Mouse (Mus musculus) G1E (cell line): ENCODE measurements at regions not wholly inside any gene's neighbourhood (a gene's known extent, or its start where the extent isn't known, plus 50 kb on each side); places are given as distances from the start of the nearest gene placed in this dataset.

Experiments
- CTCF ChIP-seq: IDR thresholded peaks from 2 replicates; pipeline ENCODE4 v1.5.1; 2012; ENCODE audit warnings: low read depth, low read length, inconsistent platforms, mixed read lengths
- GATA1 ChIP-seq: IDR thresholded peaks from 2 replicates; pipeline ENCODE4 v1.6.1; 2012; ENCODE audit warnings: borderline replicate concordance, low read length, inconsistent platforms, mixed read lengths
- GATA2 ChIP-seq: IDR thresholded peaks from 2 replicates; pipeline ENCODE4 v1.6.1; 2012; ENCODE audit warnings: low read depth, low read length, inconsistent platforms, borderline replicate concordance
- POLR2AphosphoS5 ChIP-seq: IDR thresholded peaks from 2 replicates; pipeline ENCODE4 v1.6.1; 2012; ENCODE audit warnings: low read depth, low read length, inconsistent platforms; ENCODE audit not compliant: insufficient replicate concordance
- TAL1 ChIP-seq: conservative IDR thresholded peaks from 2 replicates; pipeline ENCODE4 v1.6.1; 2012; ENCODE audit warnings: low read depth, low read length, inconsistent platforms, mixed read lengths

DNA sequence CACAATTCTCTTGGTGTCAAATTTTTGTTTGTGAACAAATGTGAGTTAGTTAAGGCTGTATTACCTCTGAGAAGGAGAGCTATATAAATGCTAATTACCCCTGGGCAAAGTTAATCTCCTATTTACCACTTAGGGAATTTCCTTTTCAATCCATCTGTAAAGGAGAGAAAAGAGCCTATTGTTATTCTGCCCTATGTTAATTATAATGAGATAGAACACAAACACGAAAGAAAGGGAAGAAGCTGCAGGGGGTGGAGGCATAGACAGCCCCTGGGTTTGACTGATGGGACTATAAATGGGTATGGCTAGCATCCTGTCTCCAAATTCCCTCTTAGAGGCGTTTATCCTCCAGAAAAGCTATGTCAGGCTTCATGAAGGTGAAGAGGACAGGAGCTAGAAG lies 185.2 kb upstream of the Gadl1 start:
- TF ChIP-seq CTCF (no peak), GATA1 (no peak), TAL1 (no peak), POLR2AphosphoS5 (no peak), GATA2 (no peak)
